Mouse (Mus musculus) adrenal gland, adult (tissue): ENCODE measurements around the gene Hes5.

Experiments
- DNase-seq, 2 experiments: peaks; one replicate each; pipeline ENCODE4 v3.0.0; 2022 to 2023; ENCODE audit warnings: low spot score in 1 of 2; ENCODE audit not compliant: inconsistent age in 2 of 2

Gene Hes5

DNA sequence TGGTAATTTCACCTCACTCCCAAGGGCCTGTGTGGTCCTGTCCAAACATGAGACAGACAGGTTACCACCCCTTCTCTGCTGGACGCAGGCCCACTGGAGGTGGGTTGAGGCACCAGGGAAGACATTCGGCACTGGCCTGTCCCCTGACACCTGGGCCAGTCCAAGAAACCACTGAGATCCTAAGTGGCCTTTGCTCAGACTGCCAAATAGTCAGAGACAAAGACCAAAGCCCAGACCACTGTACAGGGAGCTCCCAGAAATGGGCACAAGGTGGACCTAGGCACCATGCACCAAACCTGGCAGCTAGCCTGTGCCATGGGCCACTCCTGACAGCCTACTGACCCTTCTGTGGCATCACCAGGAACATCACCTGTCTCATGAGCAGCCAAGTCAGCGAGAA, 48.5 kb downstream of the Hes5 start:
- DNase-seq, result no peak

GRCm38 (mm10) chr4:155010870-155011269, 50.1 kb downstream of the Hes5 start:
- peak in 1 of 2 experiments; percentile 59 for DNase-seq

GRCm38 (mm10) chr4:155011312-155012025, 50.7 kb downstream of the Hes5 start:
- DNase-seq, result no peak
